Mouse (Mus musculus) thymus, postnatal 25 days (tissue): ENCODE data around the gene Zfp143.
A peak's percentile ranks its signal among the peaks of the same experiment; 100 is the strongest.
"Not testable (repeated sequence)": the region's sequence is repeated elsewhere in the genome, so short reads cannot be mapped to it uniquely, and the experiment has no call there.

ENCODE experiments used
- DNase-seq: peaks from one replicate; pipeline ENCODE4 v3.0.0; 2022

Zfp143 gene

DNA sequence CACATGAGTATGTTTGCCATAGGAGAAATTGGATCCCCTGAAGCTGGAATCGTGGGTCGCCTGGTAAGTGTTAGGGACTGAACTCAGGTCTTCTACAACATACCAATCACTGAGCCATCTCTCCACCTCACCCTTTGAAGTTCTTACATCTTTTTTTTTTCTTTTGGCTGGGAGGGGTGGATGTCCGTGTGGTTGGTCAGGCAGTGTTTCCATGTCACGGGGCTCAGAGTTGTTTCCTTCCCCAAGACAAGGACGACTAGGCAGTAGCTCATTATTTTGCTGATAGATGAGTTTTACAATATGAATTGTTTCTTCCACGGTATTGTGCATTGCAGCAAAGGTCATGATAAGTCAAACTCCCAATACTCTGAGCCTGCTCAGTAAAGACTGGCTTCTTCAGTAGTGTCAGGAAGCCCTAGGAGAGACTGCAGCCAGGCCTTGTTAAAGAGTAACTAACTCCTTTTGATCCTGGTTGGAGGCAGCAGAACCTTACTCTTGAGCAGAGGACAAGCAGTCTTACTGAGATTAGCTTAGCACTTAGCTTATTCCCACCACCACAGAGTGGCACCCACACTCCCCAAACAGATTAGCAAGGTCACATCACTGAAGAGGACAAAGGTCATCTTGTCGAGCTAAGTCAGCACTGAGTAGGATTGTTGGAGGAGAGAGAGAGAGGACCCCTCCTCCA is 36.2 kb downstream of the Zfp143 start:
- DNase-seq, result no peak

DNA sequence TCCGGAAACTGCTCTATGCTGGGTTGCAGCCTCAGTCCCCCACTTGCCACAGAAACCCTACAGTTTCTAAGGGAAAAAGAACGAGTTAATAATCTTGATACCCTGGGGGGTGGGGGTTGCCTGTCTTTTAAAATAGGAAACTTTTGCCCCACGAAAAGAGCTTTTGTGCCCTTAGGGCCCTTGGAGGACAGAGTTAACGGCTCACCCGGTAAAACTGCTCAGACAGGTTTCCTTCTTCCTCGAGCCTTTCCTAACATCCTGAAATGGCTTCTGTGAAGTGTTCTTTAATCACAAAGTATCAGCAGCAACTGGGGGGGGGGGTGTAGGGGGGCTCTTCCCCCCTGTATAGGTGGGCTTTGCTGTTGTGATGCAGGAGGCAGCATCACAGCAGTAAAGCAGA is 39.8 kb downstream of the Zfp143 start:
- DNase-seq, result no peak

DNA sequence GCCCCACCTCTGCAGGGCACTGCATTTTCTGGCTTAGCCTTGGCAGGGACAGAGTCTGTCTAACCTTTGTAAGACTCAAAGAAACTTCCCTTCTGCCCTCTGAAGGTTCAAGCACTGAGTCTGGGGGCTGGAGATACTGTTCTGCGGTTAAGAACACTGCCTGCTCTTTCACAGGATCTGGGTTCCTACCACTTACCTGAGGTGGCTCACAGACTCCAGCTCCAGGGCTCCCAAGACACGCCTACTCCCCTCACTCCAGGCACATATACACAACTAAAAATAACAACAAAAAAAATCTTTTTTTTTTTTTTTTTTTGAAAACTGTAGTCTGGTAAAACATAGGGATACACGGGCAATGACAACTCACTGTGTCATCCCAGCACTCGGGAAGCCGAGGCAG is 40.2 kb downstream of the Zfp143 start:
- no peak for DNase-seq

DNA sequence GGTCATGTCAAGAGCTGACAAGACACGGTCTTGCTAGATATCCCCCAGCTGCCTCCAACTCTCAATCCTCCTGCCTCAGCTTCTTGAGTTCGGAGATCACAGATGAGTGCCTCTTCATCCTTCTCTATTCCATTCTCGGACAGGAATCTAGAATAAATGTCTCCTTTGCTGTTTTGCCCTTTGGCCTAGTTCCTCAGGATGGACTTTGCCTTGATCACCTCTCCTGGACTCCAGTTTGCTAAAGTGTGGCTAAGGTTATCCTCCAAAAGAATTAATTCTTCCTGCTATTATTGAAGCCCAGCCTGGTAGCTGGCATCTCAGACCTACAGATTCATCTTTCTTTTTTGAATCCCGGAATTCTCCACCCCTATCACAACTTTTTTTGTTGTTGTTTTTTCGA is 44.0 kb downstream of the Zfp143 start:
- DNase-seq, result no peak

DNA sequence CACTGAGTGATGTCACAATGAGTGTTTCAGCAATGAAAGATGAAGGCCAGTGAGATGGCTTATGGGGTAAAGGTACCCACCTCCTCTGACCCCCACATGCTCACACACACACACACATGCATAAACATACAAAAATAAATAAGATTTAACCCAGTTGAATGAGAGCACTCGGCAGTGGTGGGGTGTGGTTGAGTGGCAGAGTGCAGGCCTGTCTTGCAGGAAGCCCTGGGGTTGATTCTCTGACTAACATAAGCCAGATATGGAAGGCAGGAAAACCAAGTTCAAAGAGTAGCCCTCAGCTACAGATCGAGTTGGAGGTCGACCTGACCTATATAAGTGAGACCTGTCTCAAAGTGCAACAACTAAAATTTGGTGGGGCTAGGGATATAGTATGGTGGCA is 45.6 kb downstream of the Zfp143 start:
- DNase-seq, result no peak

DNA sequence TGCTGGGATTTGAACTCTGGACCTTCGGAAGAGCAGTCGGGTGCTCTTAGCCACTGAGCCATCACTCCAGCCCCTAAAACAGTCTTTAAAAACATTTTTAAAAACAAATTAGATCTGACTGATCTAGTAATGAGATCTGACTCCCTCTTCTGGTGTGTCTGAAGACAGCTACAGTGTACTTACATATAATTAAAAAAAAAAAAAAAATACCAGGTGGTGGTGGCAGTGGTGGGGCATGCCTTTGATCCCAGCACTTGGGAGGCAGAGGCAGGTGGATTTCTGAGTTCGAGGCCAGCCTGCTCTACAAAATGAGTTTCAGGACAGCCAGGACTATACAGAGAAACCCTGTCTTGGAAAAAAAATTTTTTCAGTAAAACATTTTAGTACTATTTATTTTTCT is 47.5 kb downstream of the Zfp143 start:
- not testable (repeated sequence) for DNase-seq

DNA sequence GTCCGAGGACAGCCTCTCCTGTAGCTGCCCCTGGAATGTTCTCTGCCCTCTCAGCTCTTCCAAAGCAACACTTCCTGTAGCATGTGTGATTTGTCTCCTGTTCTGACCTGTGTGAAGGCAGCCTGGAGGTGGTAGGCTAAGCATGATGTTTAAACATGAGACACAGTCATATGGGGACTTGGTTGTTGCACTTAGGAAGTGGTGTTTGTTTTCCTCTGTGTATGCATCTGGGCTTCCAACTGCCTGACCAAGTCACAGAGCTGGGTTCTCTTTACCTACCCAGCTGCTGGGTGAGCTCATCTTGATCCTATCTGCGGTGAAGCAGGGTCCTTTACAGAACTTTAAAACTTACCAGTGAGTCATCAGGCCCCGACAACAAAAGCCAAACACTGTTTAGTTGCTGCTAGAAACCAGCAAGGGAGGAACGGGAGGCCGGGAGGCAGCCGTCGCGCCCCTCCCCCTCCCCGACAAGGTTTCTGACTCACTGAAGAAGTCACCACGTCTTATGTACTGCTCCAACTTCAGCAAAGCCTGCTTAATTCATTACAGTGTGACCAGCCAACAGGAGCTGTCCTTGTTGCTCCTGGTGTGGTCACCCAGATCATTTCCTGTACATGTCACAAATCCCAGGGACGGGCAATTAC is 48.1 kb downstream of the Zfp143 start:
- peak; percentile 62 for DNase-seq

DNA sequence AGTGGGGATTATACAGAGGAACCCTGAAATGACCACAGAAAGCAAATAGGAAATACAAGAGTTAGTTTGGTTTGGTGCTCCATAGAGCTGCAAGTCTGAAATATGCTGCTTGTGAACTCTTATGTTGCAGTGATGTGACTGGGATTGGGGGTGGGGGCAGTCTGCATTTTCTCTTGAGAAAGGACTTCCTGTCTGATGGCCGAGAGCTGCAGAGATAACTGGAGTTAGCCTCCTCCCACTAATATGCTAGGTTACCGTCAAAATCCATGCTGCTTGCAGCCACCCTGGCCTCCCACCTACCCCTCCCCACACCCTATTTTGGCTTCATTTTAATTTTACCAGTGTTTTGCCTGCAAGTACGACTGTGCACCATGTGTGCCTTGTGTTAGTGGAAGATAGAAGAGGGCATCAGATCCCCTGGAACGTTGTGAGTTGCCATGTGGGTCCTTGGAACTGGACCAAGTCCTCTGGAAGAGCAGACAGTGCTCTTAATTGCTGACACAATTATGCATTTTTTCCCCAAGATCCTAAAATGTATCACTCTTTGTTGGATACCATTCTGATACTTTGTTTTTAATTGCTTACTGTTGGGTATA is 49.1 kb downstream of the Zfp143 start:
- no peak for DNase-seq

DNA sequence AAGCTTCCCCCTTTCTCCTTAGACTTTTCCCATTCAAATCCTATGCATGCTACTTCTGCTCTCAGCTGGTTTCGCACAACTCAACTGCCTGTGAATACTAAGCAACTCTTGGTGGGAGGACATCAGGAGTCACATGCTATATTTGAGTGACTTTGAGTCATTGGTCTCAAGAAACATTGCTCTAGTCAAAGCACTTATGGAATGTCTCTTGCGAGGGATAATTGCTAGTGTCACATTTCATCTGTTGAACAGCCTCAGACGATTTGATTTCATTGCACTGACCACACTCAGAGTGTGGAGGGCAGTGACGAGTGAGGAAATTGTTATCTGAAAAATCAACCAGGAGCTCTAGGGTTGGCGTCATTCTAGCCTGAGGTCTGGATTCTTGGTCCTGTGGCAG is 53.7 kb downstream of the Zfp143 start:
- DNase-seq, result no peak

DNA sequence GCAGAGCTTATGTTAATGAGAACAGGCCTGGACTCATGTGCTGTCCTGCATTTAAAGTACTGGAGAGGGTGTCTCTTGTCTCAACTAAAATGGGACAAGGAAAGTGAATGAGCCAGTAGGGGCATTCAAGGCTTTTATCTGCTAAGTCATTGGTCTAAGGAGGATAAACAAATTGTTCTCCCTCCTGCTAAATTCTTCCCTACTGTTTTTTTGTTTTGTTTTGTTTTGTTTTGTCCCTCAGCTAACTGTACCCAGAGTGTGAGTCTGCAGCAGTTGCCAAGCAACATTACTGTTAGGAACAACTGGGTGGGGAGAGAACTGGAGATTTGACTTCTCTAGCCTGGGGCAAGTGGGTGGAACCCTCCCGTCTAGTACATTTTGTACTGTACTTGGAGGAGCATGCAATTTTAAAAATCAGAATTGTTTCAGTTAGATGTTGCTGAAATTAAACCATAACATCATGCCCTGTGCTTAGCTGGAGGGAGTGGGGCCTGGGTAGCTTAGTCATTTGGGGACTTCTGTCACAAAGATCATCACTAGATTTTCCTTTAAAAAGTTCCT is 55.8 kb downstream of the Zfp143 start:
- DNase-seq, result no peak

DNA sequence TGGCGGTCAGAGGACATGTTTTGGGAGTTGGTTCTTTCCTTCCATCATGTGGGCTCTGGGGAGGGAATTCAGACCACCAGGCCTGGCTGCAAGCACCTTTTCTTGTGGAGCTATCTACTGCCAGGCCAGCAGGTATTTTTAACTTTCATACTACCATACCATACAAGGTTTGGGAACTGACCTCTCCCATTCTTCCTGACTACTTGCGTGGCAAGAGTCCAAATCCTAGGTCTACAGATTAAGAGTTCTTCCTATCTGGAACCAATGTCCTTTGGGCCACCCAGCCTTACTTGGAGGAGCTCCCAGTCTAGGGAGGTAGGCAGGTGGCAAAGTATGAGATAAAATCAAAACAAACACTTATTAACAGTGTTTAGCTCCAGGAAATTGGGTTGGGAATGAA is 57.4 kb downstream of the Zfp143 start:
- no peak for DNase-seq

DNA sequence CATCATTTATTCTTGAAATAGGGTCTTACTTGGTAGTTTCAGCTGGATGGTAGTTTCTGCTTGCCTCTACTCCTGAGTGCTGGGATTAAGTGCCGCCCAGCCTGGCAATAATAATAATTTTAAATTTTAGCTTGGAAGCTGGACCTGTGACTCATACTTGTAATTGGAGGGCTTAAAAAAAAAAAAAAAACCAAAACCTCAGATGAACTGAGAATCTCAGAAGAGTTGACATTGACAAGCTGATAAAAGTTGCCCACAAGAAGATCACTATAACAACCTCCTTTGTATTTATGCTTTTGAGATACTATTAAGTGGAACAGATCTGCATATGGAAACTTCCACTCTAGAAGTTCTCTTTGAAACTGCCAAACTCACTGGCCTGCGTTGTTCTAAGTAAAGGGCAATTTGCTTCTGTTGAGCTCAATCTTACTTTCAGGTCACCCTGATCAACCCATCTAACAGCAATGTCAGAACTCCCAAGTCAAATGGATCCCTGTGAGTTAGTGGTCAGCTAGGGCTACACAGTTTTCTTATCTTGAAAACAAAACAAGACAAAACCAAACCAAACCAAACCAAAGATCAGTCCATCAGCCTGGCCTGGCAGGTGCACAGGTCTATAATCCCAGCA is 59.3 kb downstream of the Zfp143 start:
- no peak for DNase-seq

DNA sequence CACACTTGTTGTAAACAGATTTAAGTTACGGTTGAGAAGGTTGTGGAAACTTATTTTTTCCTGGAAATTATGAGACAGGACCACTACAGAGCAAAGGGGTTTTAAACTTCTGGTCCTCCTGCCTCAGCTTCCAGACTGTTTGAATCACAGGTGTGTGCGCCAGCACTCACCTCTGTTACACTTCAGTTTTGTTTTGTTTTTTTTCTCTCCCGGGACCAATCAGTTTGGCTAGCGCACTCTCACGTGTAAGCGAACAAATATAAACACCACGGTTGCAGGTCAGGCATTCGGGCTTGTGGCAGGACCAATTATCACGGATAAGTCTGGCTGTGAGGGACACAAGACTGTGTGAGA is 60.1 kb downstream of the Zfp143 start:
- DNase-seq, result no peak

DNA sequence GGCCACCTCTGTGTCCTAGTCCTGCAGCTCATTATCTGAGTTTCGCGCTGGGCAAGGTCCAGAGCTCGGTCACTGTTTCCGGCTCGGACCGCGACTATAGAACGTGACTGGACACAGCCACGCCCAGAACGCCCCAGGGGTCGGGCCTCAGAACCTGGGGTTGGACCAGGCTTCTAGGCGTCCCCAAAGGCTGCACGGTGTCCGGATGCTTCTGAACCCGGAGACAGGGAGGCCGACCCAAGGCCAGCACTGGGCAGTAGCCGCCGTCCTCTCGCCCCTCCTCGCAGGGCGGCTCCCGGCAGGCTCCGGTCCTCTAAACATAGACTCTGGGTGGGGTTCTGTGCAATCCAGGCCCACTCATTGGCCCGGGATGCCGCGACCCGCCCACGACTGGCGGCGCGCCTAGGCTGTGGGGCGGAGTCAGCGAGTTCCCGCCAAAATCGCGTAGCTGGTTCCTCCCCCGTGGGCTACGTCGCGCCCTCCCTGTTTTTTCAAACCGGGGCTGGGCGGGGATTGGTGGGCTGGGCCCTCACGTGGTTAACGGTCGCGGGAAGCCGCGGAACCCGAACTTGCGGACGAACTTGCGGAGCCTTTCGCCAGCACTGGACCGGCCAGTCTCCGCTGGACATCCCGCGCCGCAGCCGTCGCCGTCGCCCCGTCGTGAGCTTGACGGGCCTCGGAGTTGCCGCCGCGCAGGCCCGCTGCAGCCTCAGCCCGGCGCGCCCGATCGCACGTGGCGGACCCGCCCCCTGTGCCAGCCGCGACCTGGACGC is 60.7 kb downstream of the Zfp143 start, which contains the start of gene Wee1:
TSS of gene Wee1 (plus strand) at position 531 of the 773 bp plus-strand sequence.
- DNase-seq, result peak; percentile 98

DNA sequence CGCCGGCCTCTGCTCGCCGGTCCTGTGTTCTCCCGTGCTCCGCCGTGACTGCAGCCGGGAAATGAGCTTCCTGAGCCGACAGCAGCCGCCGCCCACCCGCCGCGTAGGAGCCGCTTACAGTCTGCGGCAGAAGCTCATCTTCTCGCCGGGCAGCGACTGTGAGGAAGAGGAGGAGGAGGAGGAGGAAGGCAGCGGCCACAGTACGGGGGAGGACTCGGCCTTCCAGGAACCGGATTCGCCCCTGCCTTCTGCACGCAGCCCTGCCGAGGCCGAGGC is 61.2 kb downstream of the Zfp143 start:
- no peak for DNase-seq

DNA sequence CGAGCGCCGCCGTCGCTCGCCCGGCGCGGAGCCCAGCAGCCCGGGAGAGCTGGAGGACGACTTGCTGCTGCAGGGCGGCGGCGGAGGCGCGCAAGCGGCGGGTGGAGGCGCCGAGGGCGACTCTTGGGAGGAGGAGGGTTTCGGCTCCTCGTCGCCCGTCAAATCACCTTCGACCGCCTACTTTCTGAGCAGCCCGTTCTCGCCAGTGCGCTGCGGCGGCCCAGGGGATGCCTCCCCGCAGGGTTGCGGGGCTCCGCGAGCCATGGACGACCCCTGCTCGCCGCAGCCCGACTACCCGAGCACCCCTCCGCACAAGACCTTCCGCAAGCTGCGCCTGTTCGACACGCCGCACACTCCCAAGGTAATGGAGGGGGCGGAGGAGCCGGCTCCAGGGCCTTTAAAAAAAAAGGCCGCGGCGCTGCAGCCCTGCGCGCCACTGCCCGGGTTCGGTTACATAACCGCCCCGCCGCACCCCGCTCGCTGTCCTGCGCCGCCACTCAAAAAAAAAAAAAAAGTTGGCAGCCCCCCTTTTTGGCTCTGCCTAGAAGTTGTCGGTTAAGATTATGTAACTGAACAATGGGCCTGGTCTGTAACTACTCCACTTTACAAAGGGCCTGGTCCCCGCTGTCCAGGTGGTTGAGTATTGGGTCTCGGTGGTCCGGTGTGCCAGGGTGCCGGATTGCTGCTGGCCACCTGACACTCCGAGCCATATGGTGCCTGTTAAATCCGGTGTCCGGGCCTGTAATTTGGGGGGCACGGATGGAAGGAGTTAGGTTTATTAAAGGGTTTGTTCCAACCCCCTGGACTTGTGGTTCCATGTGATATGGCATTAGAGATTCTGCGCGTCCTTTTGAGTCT is 61.8 kb downstream of the Zfp143 start:
- DNase-seq, result no peak

DNA sequence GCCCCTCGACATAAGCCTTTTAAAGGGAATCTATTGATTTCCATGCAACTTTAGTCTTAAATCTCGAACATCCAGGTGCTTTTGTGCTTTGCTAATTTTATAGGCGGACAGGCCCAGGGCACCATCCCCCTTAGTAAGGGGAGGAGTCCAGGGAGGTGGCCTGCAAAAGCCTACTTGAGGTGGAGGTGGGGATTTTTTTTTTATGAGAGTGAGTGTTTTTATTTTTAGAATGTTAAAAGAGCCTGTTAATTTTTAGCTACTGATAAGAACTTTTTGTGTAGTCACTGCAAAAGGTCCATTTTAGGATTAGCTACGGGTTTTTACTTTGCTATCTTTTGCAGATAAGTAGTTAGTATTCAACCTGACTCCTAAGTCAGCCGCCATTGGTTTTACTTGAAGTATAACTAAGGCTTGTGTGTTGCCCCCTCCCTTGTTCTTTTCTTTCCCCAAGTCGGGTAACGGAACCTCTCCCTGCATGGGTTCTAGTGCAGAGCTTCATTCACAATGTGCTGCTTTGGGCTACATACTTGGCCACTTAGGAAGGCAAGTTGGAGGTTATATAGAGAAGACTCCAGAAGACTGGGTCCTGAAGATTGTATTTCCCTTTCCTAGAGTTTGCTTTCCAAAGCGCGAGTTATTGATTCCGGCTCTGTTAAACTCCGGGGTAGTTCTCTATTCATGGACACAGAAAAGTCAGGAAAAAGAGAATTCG is 63.0 kb downstream of the Zfp143 start:
- no peak for DNase-seq

DNA sequence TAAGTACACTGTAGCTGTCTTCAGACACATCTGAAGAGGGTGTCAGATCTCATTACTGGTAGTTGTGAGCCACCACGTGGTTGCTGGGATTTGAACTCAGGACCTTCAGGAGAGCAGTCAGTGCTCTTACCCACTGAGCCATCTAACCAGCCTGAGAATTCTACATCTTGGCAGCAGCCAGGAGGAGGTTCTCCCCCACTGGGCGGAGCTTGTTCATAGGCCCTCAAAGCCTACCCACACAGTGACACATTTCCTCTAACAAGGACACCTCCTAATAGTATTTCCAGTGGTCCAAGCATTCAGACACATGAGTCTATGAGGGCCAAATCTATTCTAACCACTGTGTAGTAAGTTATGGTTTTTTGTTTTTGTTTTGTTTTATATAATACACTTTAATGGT is 67.5 kb downstream of the Zfp143 start:
- no peak for DNase-seq

DNA sequence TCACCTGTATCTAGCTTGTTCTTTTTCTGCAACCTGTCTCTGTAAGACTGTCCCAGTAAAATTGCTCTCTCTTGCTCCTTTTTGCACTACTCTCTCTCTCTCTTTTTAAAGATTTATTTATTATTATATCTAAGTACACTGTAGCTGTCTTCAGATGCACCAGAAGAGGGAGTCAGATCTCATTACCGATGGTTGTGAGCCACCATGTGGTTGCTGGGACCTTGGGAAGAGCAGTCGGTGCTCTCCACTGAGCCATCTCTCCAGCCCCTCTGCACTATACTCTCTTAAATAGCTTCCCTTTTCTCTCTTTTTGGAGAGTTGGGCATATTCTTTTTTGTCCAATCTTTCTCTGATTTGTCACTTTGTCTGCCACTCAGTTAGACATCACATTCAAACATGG is 71.3 kb downstream of the Zfp143 start:
- DNase-seq, result not testable (repeated sequence)

DNA sequence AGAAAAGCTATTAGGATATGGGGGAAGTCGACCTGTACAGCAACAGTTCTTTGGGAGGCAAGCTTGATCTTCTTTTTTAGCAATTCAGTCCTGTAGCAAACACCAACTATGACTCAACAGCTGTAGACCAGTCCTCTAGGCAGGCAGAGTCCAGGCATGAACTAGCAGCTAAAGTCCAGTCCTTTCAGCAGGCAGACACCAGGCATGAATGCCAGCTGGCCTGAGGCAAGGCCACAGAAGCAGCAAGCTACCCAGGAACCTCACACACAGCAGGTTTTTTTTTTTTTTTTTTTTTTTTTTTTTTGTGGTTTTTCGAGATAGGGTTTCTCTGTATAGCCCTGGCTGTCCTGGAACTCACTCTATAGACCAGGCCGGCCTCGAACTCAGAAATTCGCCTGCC is 73.0 kb downstream of the Zfp143 start:
- no peak for DNase-seq

DNA sequence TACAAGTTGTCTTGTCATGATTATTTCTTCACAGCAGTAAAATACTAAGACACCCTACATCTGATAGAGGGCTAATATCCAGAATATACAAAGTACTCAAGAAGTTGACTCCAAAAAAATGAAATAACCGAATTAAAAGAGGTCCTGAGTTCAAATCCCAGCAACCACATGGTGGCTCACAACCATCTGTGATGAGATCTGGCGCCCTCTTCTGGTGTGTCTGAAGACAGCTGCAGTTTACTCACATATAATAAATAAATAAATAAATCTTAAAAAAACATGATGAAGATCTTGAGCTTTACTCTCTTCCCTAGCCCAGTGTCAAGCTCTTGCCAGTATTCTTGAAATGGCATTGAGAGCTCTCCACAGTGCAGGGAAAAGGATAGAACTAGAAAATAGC is 77.5 kb downstream of the Zfp143 start:
- no peak for DNase-seq

DNA sequence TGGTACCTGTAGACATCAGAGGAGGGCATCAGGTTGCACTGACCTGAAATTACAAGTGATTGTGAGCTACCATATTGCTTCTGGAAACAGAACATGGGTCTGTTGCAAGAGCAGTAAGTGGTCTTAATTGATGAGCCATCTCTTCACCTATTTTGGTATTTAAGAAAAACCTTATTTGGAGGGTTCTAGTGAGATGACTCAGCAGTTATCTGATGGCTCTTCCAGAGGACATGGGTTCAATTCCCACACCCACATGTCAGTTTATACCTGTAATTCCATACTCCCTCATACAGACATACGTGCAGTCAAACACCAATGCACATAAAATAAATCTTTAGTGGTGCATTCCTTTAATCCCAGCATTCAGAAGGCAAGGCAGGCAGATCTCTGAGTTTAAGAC is 82.8 kb downstream of the Zfp143 start:
- DNase-seq, result no peak
